Mouse (Mus musculus) kidney, adult 2 months (tissue): ENCODE data around the gene Dok7. TPM values are rescaled to one million over a fixed set of nuclear protein-coding genes. Genes with fewer than 3 reads are reported as not detected.

Experiments used
- DNase-seq: peaks from one replicate; pipeline ENCODE4 v3.0.0; 2021
- H3K27ac ChIP-seq: fragments of 200-500 bp; 2 replicates; pipeline ENCODE4 v1.5.1; 2012; ENCODE audit warnings: low read depth, low read length, control low read depth, inconsistent platforms; ENCODE audit not compliant: insufficient read depth
- H3K27me3 ChIP-seq: fragments of 200-500 bp; replicated peaks from 2 replicates; pipeline ENCODE4 v1.6.1; 2012; ENCODE audit warnings: mild to moderate bottlenecking, moderate library complexity, low read length, inconsistent platforms; ENCODE audit not compliant: control insufficient read depth, insufficient read depth
- H3K36me3 ChIP-seq: fragments of 200-500 bp; 2 replicates; pipeline ENCODE4 v1.6.1; 2012; ENCODE audit warnings: mild to moderate bottlenecking, moderate library complexity, low read length, inconsistent platforms; ENCODE audit not compliant: control insufficient read depth, insufficient read depth
- H3K4me1 ChIP-seq: fragments of 200-500 bp; 2 replicates; pipeline ENCODE4 v1.6.1; 2011; ENCODE audit warnings: low read length; ENCODE audit not compliant: control insufficient read depth, insufficient read depth
- H3K4me3 ChIP-seq: fragments of 200-500 bp; 2 replicates; pipeline ENCODE4 v1.5.1; 2011; ENCODE audit warnings: mild to moderate bottlenecking, low read depth, low read length, control low read depth; ENCODE audit not compliant: insufficient read depth
- CTCF ChIP-seq: fragments of 200-500 bp; conservative IDR thresholded peaks from 2 replicates; pipeline ENCODE4 v1.5.1; 2011; ENCODE audit warnings: low read depth, mild to moderate bottlenecking, control low read depth, low read length, moderate library complexity, mixed read lengths; ENCODE audit not compliant: insufficient read depth, insufficient read length
- POLR2A ChIP-seq: fragments of 200-500 bp; IDR thresholded peaks from one replicate; pipeline ENCODE4 v1.6.1; 2011; ENCODE audit warnings: low read depth, low read length, control low read depth
- WGBS: fragments of 180-500 bp; shearing (Covaris S2); methylation state at CpG from one replicate; pipeline ENCODE4 v1.1.7; 2018; 5-methylcytosine and 5-hydroxymethylcytosine counted together
- polyA plus RNA-seq: library from polyadenylated mRNA; depleted of rRNA; stranded (reverse); fragments of >200 nt; gene quantifications from 2 replicates; pipeline ENCODE4 v1.2.3, GENCODE M21; 2012

Gene Dok7
- polyA plus RNA-seq, 1 experiment: 1.6 TPM

- Histone ChIP-seq H3K4me1 (no peaks in the 10 kb centered on the region), H3K27me3 (no peaks in the 10 kb centered on the region), H3K27ac (no peak overlapping the region), H3K36me3 (no peaks in the 10 kb centered on the region), H3K4me3 (no peak overlapping the region)
- DNase-seq: no peak
- 82% methylated on average over 11 of the region's 11 CpGs for WGBS
- TF ChIP-seq CTCF: no peak
- TF ChIP-seq POLR2A: no peak
Observed at GRCm38 (mm10) chr5:35073235-35073634, 16.7 kb downstream of the Dok7 start.

DNA sequence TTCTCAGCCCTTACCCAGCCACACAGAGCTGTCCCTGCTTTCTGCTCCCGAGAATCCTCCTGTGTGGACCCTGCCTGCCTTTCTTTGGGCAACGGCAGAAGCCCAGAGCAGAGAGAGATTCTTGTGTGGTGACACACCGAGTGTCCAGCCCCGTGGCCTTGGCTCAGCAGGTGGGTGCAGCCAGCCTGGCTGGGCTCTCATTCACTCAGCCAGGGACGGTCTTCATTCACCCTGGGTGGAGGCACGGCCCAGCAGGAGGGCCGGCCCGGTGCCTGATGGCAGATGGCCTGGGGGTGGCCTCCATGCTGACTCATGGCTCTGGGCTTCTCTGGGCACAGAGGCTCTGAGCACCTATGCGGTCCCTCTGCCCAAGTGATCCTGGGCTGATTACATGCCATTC, 17.4 kb downstream of the Dok7 start:
- no peaks in the 10 kb centered on the region for H3K36me3 ChIP-seq
- no peaks in the 10 kb centered on the region for H3K4me1 ChIP-seq
- 80% methylated on average over 9 of the region's 9 CpGs for WGBS
- TF ChIP-seq POLR2A (no peak), CTCF (no peak)
- no peak overlapping the region for H3K4me3 ChIP-seq
- no peak for DNase-seq
- no peaks in the 10 kb centered on the region for H3K27me3 ChIP-seq
- H3K27ac ChIP-seq: no peak overlapping the region

GRCm38 (mm10) chr5:35076369-35076768, 19.8 kb downstream of the Dok7 start:
- Histone ChIP-seq H3K36me3 (no peaks in the 10 kb centered on the region), H3K4me3 (no peak overlapping the region), H3K27me3 (no peaks in the 10 kb centered on the region), H3K27ac (no peak overlapping the region), H3K4me1 (no peaks in the 10 kb centered on the region)
- WGBS: 96% methylated on average over 1 of the region's 1 CpGs
- no peak for DNase-seq
- no peak for TF ChIP-seq CTCF
- TF ChIP-seq POLR2A: no peak

- Histone ChIP-seq H3K27me3 (no peaks in the 10 kb centered on the region), H3K4me3 (no peak overlapping the region), H3K36me3 (no peaks in the 10 kb centered on the region), H3K27ac (no peak overlapping the region), H3K4me1 (no peaks in the 10 kb centered on the region)
- no peak for DNase-seq
- WGBS: 63% methylated on average over 18 of the region's 18 CpGs
- TF ChIP-seq CTCF (no peak), POLR2A (no peak)
Observed at GRCm38 (mm10) chr5:35079101-35079500, 22.5 kb downstream of the Dok7 start.

GRCm38 (mm10) chr5:35084913-35085312, 28.3 kb downstream of the Dok7 start:
- DNase-seq: no peak
- no peak overlapping the region for H3K27ac ChIP-seq
- no peaks in the 10 kb centered on the region for H3K27me3 ChIP-seq
- WGBS: 89% methylated on average over 3 of the region's 3 CpGs
- H3K36me3 ChIP-seq: no peaks in the 10 kb centered on the region
- TF ChIP-seq CTCF: no peak
- no peak for TF ChIP-seq POLR2A
- H3K4me3 ChIP-seq: no peak overlapping the region
- no peaks in the 10 kb centered on the region for H3K4me1 ChIP-seq

- WGBS: 62% methylated on average over 9 of the region's 9 CpGs
- H3K27ac ChIP-seq: no peak overlapping the region
- TF ChIP-seq CTCF: peak; percentile 92
- TF ChIP-seq POLR2A: no peak
- no peaks in the 10 kb centered on the region for H3K27me3 ChIP-seq
- no peaks in the 10 kb centered on the region for H3K4me1 ChIP-seq
- H3K36me3 ChIP-seq: peaks cover 4% of the 10 kb centered on the region
- peak; percentile 78 for DNase-seq
- H3K4me3 ChIP-seq: no peak overlapping the region
Observed at GRCm38 (mm10) chr5:35088785-35089613, 32.4 kb downstream of the Dok7 start.

- no peaks in the 10 kb centered on the region for H3K27me3 ChIP-seq
- DNase-seq: no peak
- H3K36me3 ChIP-seq: peaks cover 5% of the 10 kb centered on the region
- no peak overlapping the region for H3K27ac ChIP-seq
- H3K4me3 ChIP-seq: no peak overlapping the region
- no peaks in the 10 kb centered on the region for H3K4me1 ChIP-seq
- TF ChIP-seq CTCF: no peak
- no peak for TF ChIP-seq POLR2A
- 79% methylated on average over 5 of the region's 5 CpGs for WGBS
Observed at GRCm38 (mm10) chr5:35089614-35089963, 33.0 kb downstream of the Dok7 start.
